Mouse (Mus musculus) CH12.LX (cell line): ENCODE measurements around the gene Gm10563.

Experiments used
- CTCF ChIP-seq, 2 experiments: IDR thresholded peaks in 1 of 2; conservative IDR thresholded peaks in 1 of 2; 2 replicates each; pipeline ENCODE4 v1.5.1; 2011 to 2012; ENCODE audit warnings: low read depth in 2 of 2, low read length in 2 of 2, improper control_type of control experiment in 1 of 2, inconsistent platforms in 1 of 2, mild to moderate bottlenecking in 1 of 2, moderate library complexity in 1 of 2
- EP300 ChIP-seq: IDR thresholded peaks from 2 replicates; pipeline ENCODE4 v1.6.1; 2011; ENCODE audit warnings: low read length, improper control_type of control experiment
- MYC ChIP-seq: IDR thresholded peaks from 2 replicates; pipeline ENCODE4 v1.6.1; 2011; ENCODE audit warnings: low read depth, mild to moderate bottlenecking, improper control_type of control experiment, low read length
- POLR2A ChIP-seq: IDR thresholded peaks from 2 replicates; pipeline ENCODE4 v1.6.1; 2011; ENCODE audit warnings: low read depth, mild to moderate bottlenecking, improper control_type of control experiment, low read length
- SIN3A ChIP-seq: IDR thresholded peaks from 2 replicates; pipeline ENCODE4 v1.6.1; 2012; ENCODE audit warnings: low read length, improper control_type of control experiment, inconsistent platforms

DNA sequence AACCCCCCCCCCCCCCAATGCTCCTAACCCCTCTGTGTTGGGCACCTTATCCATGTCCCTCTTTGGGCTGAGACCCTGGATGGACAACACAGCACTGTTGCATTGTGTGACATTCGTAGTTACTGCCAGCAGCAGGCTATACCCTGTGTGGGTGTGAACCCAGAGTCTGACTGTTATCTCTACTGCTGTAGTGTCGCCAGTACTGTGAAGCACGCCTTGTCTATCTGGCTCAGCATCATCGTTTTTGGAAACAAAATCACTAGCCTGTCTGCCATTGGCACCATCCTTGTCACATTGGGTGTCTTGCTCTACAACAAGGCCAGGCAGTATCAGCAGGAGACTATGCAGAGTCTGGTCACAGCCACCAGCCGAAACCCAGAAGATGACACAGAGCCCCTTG lies 26.9 kb downstream of the Gm10563 start:
- TF ChIP-seq EP300 (no peak), CTCF (conservative IDR thresholded peaks at IDR 0.05 in 1 of 2, IDR thresholded peaks at IDR 0.05 in 1 of 2; ENCODE audit: low read depth in 2 of 2, low read length in 2 of 2) (no peak), SIN3A (no peak), POLR2A (no peak), MYC (no peak)
